Mouse (Mus musculus): ENCODE measurements at regions not wholly inside any gene's neighbourhood (a gene's known extent, or its start where the extent isn't known, plus 50 kb on each side); places are given as distances from the start of the nearest gene placed in this dataset.
"Not testable (repeated sequence)": the region's sequence is repeated elsewhere in the genome, so short reads cannot be mapped to it uniquely, and the experiment has no call there.

DNA sequence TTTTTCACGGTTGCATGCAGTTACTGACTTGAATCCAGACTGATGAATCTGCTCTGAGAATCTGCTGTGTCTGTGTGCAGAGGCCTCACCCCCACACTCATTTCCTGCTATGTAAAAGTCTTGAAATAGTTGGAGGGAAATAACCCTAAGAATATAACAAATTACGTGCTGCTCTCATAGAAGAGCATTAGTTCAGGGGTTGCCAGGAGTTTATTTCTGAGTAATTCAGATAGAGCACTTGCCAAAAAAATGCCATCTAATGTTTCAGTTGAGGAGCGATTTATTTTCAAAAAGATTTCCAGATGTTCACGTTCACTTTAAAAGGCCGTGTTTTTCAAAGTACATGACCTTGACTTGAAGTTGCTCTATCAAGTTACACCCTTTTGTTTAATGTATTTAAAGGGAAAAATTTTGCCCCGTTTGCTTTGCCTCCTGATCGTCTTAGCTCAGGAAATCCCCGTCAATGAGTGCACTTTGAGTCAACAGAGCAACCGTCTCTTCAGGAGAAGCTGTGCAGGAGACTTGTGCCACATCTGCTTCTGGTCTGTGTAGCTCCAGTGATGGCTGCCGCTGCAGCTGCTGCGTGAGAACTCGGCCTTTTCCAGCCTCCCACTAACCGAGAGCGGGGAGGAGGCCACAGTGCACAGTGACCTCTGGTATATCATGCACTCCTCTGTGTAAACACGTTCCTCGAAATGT, 50.9 kb upstream of the Sec61g start:
- peak; percentile 20 to 67 for DNase-seq (ENCODE audit: inconsistent age in 2 of 2, low spot score in 1 of 2)

DNA sequence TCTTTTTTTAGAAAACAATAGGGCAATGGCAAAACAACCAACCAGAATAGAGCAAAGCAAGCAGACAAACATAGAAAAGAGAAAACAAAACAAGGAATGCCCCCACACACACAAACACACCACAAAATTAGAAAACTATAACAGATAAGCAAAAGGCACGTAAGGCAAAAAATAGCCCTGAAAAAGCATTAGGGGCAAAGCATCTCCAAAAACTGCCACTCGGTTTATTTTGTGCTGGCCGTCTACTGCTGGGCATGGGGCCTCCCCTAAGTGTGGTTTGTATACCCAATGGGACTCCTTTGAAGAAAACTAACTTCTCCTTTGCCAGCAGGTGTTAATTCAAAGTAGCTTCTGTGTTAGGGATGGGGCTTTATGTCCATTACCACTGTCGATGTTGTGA, 53.4 kb upstream of the Sec61g start:
- DNase-seq (ENCODE audit: inconsistent age in 2 of 2, low spot score in 1 of 2), result no peak

DNA sequence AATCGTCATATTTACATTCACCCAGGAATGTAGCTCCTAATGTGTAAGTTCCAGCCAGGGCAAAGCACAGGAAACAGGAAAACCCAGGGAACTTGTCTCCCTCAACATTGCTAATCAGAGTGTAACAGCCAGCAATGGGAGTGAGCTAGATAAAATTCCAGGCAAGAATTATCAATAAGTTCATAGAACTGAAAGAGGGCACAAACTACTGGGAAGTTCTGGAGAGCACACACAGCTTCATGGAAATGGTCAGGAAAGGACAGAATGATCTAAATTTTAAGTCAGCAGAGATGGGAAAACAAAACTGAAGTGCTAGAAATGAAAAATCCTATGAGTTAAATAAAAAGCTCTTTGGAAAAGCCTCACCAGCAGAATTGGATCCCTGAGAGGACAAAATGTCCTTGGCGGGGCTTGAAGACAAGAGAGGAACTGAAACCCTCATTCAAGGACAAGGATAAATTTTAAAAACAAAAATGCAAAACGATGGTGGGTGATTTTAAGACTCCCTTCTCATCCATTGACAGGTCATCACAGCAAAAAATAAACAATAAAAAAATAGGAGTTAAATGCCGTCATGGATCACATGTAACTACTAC, 80.9 kb upstream of the Sec61g start:
- peak in 1 of 2 experiments; percentile 31 for DNase-seq (ENCODE audit: inconsistent age in 2 of 2, low spot score in 1 of 2)

DNA sequence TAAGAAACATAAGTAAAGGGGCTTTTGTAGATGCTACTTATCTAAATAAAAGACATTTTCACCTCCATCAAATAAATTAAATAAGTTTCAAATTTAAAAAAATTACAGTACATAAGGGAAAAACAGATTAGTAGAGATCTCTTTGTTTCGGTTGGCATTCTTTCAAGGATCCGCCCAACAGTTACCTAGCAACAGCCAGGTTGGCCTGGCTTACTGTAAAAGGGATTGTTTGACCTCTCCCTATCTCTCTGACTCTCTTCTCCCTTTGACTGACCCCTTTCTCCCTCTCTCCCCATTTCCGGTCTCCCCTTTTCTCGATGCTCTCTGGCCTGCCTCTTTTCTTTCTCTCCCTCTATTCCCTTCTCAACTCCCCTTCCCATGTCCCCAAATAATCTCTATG, 82.3 kb upstream of the Sec61g start:
- no peak for DNase-seq (ENCODE audit: inconsistent age in 2 of 2, low spot score in 1 of 2)

DNA sequence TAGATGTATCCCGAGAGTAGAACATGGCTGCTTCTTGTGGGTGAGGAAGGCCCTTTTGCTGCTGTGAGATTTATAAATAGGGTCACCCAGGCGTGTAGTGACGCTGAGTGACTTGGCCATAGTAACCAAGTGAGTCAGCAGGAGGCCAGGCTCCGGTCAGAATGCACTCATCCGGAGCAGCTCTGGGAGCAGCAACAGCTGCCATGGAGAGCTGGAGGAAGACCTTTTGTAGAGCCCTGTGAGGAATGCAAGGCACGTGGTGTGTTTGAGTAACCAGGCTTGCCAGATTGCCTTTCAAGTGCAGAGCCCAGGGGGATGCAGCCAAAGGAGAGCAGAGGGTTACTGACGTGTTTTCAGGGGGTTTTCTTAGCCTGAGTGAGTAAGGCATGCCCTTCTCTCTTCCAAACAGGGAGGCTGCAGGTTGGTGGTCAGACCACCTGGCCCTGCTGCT, 83.2 kb upstream of the Sec61g start:
- DNase-seq (ENCODE audit: inconsistent age in 2 of 2, low spot score in 1 of 2), result peak; percentile 82 to 85

DNA sequence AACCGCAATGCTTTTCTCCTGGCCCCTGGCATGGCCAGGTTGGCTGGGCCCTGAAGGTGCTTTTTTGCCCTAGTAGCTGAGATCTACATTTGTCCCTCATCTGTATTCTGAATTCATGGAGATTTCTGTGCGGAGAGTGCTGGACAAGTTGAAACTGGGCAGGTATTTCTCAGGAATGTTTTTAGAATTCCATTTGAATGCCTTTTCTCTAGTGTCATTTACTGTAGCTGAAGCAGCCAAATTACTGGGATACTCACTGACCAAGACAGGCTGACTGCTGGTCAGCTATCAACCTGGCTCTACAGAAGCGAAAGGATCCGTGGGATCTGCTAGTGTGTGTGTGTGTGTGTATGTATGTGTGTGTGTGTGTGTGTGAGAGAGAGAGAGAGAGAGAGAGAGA, 83.7 kb upstream of the Sec61g start:
- no peak for DNase-seq (ENCODE audit: inconsistent age in 2 of 2, low spot score in 1 of 2)

DNA sequence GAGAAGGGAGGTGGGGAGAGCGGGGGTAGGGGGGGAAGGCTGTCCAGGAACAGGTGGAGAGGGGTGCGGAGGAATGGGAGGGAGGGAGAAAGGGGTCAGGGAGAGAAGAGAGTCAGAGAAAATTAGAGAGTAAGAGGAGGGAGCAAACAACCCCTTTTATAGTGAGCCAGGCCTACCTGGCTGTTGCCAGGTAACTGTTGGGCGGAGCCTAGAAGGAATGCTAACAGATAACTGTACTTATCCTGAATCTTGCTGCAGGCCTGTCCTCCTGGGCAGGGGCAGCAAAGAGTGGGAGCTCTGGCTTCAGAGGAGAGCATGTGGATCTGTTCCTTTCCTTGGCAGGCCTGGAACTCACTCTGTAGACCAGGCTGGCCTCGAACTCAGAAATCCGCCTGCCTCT, 84.5 kb upstream of the Sec61g start:
- no peak for DNase-seq (ENCODE audit: inconsistent age in 2 of 2, low spot score in 1 of 2)

DNA sequence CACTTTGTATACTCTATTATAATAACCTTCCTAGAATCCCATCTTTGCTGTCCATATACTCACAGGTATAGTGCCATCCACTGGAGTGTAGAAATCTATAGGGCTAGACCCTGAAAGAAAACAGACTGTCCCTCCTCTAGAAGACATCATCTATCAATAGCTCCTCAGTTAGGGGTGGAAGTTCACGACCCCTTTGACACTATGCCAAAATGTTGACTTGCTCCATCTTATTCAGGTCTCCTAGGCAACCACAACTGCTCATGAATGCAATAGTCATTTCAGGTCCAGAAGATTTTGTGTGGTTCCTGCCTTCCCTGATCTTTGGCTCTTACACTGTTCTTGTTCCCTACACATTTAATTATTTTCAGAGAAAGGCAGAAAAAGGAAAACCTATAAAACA, 86.5 kb upstream of the Sec61g start:
- DNase-seq (ENCODE audit: inconsistent age in 2 of 2, low spot score in 1 of 2), result no peak

DNA sequence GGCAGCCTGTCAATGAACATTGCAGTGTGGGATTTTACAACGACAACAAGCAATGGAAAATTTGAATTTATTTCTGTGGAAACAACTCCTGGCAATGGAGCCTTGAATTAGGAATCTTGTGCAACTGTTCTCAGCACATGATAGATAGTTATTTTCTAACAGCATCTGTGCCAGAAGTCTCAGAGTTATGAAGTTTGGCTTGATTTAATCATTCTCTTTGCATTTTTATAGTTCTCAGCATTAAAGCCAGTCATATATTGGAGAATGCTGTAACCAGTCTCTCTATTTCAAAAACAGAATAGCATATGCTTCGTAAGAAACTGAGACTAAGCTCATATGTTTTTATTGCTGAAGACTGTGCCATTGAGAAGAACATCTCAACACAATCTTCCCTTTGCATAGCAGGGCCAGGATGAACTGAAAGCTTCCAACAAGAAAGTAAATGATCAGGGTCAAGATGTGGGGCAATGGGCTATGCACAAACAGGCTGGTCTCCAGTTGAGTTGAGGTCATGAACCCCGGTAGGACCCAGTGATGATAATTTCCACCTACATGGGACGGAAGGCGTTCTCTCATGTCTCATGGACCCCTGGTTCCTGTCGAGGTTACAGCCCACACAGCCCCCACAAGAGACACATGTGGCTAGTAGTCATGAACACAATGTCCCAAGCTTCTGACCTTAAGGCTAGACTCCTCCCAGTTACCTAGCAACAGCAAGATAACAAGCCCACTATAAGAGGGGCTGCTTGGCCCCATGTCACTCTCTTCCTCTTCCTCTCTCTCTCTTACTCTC, 89.0 kb upstream of the Sec61g start:
- DNase-seq (ENCODE audit: inconsistent age in 2 of 2, low spot score in 1 of 2), result peak in 1 of 2 experiments; percentile 34

DNA sequence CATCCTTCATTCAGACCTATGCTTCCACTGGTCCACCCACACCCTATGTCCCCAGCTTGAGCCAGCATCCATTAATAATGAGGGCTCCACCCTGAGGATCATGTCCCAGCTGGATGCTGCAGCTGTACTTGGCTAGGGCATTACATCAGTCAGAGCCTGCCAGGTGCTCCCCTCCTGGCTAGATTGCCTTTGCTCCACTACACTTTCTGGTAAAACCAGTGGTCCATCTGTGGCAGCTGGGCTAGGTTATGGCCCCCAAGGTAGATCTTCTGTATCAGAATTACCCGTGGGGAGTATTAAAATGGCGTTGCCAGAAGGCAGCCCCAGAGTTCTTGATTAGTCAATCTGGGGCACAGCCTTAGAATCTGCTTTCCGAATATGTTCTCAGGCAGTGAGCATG, 94.7 kb upstream of the Sec61g start:
- DNase-seq (ENCODE audit: inconsistent age in 2 of 2, low spot score in 1 of 2), result no peak

DNA sequence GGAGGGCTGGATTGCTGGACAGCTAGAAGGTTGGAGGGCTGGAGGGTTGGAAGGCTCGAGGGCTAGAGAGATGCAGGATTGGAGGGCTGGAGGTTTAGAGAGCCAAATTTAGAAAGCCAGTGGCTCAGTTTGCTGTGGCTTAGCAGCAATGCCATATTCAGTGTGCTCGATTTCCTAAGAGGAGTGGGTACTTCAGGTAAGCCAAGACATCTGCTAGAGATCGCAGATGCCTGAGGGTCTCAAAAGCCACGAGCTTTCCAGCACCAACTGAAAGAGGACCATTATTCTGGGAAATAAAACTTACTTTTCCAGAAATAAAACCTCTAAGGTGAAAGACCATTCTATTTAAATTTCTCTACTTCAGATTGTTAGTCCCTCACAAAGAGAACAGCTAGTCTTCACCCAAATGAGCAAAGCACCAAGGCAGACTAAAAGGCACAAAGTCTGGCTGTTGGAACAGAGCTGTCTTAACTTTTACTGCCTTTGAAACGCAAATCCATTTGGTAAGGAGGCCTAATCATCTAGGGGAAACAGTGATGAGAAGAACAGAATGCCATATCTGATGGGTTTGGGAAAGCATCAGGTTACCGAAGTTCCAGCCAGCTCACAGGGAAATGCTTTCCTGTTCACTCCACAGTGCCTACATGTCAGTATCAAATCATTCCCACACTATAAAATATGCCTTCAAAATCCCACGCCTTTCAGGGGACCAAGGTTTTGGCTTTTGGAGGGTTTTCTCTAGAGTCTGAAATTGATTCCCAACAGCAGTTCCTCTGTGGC, 98.3 kb upstream of the Sec61g start:
- no peak for DNase-seq (ENCODE audit: inconsistent age in 2 of 2, low spot score in 1 of 2)

DNA sequence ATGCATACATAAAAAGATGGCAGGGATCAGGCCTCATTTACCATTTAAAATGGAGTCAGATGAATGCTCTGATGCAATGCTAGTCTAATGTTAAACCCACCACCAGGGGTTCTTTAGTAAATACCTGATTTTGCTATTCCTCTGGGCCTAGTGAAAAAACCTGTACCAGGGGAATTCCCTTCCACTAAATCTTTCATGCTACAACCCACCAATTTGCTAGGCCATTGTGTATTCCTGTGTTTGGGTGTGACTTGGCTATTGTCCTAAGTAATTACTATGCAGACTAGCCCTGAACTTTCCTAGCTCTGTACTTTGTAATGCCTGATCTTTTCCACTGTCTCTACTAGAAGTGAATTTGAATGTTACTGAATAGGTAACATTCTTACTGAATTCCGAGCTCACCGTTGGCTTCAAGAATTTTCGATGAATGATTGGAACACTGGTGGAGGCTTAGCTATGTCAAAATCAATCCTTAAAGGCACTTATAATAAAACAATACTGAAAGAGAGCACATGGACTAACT, 99.7 kb upstream of the Sec61g start:
- not testable (repeated sequence) for DNase-seq (ENCODE audit: inconsistent age in 2 of 2, low spot score in 1 of 2)

DNA sequence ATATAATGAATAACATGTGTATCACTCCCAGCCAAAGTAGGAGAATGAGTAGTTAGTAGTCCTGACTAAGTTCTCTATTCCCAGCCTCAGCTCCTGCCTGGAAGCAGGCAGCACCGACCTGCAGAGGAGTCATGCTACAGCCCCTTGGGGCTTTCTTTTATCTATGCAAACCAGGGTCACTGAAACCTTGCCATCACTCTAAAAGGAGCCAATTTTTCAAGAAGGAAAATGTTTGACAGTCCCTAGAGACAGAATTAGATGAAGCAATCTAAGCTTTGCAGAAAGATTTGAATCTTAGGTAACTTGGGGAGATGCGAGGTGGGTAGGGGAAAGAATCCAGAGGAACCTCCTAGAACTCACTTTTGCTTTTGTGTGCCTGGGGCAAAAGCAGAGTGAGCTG, 103.5 kb upstream of the Sec61g start:
- DNase-seq (ENCODE audit: inconsistent age in 2 of 2, low spot score in 1 of 2), result no peak

DNA sequence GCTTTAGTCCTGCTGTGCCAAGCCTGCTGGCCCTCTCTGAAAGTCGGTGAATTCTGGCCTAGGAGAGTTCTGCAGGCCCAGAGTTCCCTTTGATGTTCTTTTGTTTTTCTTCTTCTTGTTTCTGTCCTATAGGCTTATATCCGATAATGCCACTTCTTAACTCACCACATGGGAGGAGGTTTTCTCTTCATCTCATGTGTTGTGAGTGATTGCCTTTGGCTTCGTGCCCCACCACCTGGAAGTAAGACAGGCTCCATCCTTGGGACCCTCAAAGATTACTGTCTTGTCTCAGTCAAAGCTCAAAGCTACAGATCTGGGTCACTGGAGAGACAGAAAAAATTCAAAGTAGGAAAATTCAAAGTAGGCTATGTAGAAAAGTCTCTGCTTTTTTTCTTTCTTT, 104.2 kb upstream of the Sec61g start:
- no peak for DNase-seq (ENCODE audit: inconsistent age in 2 of 2, low spot score in 1 of 2)

DNA sequence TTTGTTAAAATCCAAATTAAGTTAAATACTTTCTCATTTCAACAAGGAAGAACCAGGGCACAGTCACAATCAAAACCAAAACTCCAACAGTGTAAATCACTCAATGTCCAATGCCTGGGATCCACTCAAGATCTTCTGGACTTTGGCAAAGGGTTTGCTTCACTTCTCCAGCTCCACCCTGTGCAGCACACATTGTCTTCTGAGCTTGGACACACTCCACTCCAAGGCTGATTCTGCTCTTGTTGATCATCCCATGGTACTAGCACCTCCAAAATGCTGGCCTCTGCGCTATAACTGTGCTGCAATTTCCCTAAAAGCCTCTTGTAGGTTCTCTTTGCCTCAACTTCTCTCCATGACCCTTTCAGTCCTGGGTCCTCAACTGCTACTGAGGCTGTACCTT, 111.5 kb upstream of the Sec61g start:
- DNase-seq (ENCODE audit: inconsistent age in 2 of 2, low spot score in 1 of 2), result no peak

DNA sequence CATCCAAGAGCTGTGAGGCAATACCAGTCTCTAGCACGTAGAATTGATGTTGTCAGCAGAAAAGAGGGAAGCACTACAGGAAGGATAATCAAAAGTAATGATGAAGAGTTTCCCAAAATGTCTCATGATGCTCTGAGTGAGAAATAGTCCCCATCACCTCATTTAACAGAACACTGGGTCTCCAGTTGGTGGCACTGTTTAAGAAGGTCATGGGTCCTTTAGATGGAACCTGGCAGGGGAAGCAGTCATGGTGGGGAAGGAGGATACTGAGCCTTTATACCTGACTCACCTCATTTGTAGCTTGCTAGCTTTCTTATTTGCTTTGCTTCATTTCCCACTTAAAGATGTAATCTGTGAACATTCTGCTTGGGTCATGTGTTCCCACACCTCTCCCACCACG, 115.4 kb upstream of the Sec61g start:
- DNase-seq (ENCODE audit: inconsistent age in 2 of 2, low spot score in 1 of 2), result no peak

DNA sequence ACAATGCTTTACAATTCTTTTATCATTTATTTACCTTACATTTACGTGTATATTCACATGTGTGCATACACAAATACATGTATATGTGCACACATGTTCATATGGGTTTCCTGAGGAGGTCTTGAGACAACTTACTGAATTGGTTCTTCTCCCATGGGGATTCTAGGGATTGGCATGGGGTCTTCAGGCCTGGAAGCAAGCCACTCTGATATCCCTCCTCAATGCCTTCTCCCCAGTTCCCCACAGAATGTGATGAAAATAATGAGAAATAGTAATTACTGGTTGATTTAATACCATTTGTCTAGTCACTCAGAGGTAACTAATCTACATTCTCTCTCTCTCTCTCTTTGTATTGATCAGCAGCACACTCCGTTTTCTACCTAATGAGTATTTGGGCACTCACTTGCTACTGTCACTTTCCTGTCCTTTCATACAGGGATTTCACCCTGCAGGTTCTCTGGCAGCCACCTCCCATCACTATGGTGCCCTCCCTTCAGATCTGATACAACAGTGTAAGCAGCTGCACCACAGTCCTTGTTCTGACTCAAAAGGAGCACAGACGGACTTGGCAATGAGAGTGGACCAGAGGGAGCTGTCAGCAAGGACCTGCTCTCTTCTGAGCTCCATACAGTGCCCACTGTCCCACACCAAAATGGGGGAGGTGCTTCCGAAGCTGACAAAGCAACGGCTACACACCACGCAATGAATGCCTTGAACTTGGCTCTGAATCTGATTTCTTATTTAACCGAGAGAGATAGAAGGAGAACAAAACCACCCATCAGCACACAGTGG, 119.2 kb upstream of the Sec61g start:
- no peak for DNase-seq (ENCODE audit: inconsistent age in 2 of 2, low spot score in 1 of 2)

DNA sequence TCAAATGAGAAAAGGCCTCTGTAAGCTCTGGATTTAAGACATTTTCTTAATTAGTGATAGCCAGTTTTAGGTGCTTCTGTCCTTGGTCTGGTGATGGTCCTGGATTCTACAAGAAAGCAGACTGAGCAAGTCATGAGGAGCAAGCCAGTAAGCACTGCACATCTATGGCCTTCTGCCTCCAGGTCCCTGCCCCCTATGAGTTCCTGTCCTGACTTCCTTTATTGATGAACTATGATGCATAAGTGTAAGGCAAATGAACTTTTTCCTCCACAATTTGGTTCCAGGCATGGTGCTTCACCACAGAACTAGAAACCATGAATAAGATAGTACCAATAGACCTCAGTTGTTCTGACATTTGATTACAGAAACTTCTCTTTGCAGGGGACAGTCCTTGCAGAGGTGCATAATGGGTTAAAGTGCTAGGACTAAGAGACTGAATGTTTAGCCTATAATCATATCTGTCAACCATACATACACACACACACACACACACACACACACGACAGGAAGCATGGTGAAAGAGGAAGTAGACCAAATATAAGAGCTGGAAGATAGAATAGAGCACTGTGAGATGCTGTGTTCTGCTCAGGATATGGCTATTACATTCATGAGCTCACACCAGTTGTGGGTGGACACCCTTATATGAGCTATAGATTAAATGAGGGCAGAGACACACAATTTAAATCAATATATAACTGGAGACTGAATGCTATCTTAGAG, 121.3 kb upstream of the Sec61g start:
- DNase-seq (ENCODE audit: inconsistent age in 2 of 2, low spot score in 1 of 2), result no peak

DNA sequence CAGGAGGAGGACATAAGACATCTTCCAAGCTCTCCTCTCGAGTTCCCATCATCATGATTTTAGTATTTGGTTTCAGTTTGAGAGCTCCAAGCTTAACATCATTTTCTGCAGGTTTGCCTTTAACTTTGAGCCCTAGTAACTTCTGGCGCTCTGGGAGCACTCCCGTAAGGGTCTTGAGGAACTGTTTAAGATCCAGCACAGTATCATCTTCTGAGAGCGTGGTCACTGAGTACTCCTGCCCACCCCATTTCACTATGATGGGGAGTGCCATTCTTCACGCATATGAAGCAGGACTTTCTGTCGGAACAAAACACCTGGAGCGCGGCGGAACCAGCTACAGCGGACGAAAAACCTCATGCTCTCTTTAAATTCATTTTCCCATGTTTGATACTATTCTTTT, 116.2 kb upstream of the Egfr start:
- not testable (repeated sequence) for DNase-seq (ENCODE audit: inconsistent age in 2 of 2, low spot score in 1 of 2)

DNA sequence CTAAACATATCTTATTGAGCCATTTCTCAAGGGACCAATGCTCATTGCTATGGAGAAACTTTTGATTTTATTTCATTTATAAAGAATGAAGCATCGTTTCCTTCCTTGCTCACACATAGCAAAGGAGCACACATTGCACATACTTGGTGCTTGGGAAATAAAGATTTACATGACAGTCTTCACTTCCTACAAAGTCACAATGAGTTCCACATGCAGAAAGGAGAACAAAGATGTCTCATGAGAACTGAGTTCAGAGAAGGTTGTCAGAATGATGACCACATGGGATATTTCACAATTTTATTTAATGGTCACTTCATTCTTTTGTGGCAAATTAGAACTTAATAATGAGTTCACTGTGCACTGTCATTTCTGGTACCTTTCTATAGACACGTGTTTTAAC, 114.3 kb upstream of the Egfr start:
- no peak for DNase-seq (ENCODE audit: inconsistent age in 2 of 2, low spot score in 1 of 2)

Measured in adrenal gland, adult (tissue).